Mouse (Mus musculus) macrophage (primary cell): ENCODE data around the gene Ice2. TPM values are rescaled to one million over a fixed set of nuclear protein-coding genes. Genes with fewer than 3 reads are reported as not detected.

Experiments used
- H3K27ac ChIP-seq: fragments of 350-480 bp; formaldehyde crosslinking; 2 replicates; pipeline ENCODE4 v1.9.0; 2021
- H3K36me3 ChIP-seq: fragments of 350-480 bp; formaldehyde crosslinking; 2 replicates; pipeline ENCODE4 v1.9.0; 2021; ENCODE audit errors: inconsistent target
- H3K4me3 ChIP-seq: fragments of 350-480 bp; formaldehyde crosslinking; 2 replicates; pipeline ENCODE4 v1.9.0; 2021; ENCODE audit errors: inconsistent target
- H3K79me2 ChIP-seq: fragments of 350-480 bp; formaldehyde crosslinking; 2 replicates; pipeline ENCODE4 v1.9.0; 2021; ENCODE audit errors: inconsistent target
- WGBS: methylation state at CpG from one replicate; pipeline ENCODE4 v1.1.7; 2026; ENCODE audit warnings: inconsistent platforms; ENCODE audit not compliant: missing documents; 5-methylcytosine and 5-hydroxymethylcytosine counted together
- polyA plus RNA-seq: library from polyadenylated mRNA; stranded (reverse); fragments of 250-400 nt; gene quantifications from 3 replicates; pipeline ENCODE4 v1.2.4, GENCODE M21; 2018; ENCODE audit warnings: inconsistent platforms
- total RNA-seq, 78 experiments: library from RNA; depleted of rRNA; stranded (reverse); fragments of 250-400 nt; gene quantifications; 1 replicate in 9 of 78; 2 replicates in 24 of 78; 3 replicates in 43 of 78; 4 replicates in 2 of 78; pipeline ENCODE4 v1.2.4; 2018; ENCODE audit warnings: inconsistent platforms in 56 of 78

Ice2 gene
- 10 to 100 TPM in 25 of 26 experiments, 1 to 10 TPM in 1; 8.4 to 55.0 (median 30.2) TPM for total RNA-seq (2018; cell fraction: chromatin; rRNA removed)
- 1 to 10 TPM; 1.8 to 7.4 (median 4.9) TPM for total RNA-seq (2018; cell fraction: cytosol; rRNA removed)
- total RNA-seq (2018; cell fraction: nucleus; rRNA removed) = 10 to 100 TPM in 23 of 26 experiments, 1 to 10 TPM in 3; 9.3 to 53.3 (median 18.7) TPM
- polyA plus RNA-seq = 5.1 to 7.0 TPM (median 5.6 TPM) in 3 replicates

DNA sequence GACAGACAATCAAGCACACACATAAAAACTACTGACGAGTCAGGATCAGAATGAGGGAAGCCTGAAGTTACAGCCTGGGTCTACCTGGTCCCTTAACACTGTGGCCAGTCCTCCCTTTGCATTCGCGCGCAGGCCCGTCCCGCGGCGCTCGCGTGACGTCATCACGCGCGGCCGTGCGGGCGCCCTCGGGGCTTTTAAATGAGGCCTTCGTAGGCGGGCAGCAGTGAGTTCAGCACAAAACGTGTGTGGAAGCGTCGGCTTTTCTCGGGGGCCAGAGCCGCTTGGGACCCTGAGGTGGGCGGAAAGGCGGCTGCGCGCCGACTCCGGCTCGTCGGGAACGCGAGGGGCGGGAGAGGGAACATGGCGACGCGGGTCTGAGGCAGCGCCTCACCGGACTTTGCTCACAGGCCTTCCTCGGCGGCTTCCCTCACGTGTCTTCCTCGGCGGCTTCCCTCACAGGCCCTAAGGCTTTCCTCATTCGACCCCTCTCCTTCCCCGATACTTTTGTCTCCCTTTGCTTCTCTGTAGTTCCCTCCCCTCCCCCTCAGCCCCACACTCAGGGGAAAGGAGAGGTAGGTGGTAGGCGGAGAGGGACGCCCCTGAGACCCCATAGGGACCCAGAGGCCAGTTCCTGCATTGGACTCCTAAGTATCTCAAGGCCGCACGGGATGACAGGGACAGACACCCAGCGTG, at the start of gene Ice2:
Gene Ice2, plus strand, starts transcription at position 147 of the 693 bp plus-strand sequence.
- WGBS = 1% methylated on average over 53 of the region's 53 CpGs
- peak within 1 kb of the TSS; percentile 89 for H3K4me3 ChIP-seq

DNA sequence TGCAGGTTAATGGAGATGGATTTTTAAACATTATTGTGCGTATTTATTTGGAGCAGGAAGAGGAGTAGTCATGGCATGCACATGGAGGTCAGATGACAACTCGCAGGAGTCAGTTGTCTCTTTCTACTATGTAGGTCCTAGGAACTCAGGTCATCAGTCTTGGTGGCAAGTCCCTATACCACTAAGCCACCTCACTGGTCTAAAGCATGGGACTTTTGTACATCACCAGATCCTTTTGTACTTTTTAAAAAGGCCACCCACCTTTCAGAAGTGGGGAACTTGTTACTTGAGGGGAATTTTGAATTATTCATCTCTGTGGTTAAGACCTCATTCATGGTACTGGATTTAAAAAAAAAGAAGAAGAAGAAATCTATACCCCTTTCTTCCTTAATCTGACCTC, 48.2 kb upstream of the Ice2 start:
- Histone ChIP-seq H3K4me3 (no peak overlapping the region), H3K36me3 (no peaks in the 10 kb centered on the region), H3K27ac (no peak overlapping the region), H3K79me2 (no peaks in the 10 kb centered on the region)
- 88% methylated on average over 2 of the region's 2 CpGs for WGBS

More for the DNA sequence above, at the start of gene Ice2:
- Histone ChIP-seq H3K79me2 (no peaks in the 10 kb centered on the region), H3K27ac (peak within 1 kb of the TSS; percentile 55), H3K36me3 (no peaks in the 10 kb centered on the region)

- 91% methylated on average over 6 of the region's 6 CpGs for WGBS
- H3K36me3 ChIP-seq = no peaks in the 10 kb centered on the region
- H3K79me2 ChIP-seq = no peaks in the 10 kb centered on the region
- no peak overlapping the region for H3K4me3 ChIP-seq
- no peak overlapping the region for H3K27ac ChIP-seq
These were observed 43.5 kb upstream of the Ice2 start for GRCm38 (mm10) chr9:69354228-69354627.

- H3K4me3 ChIP-seq = no peak overlapping the region
- 57% methylated on average over 3 of the region's 3 CpGs for WGBS
- H3K36me3 ChIP-seq = no peaks in the 10 kb centered on the region
- no peaks in the 10 kb centered on the region for H3K79me2 ChIP-seq
- H3K27ac ChIP-seq = no peak overlapping the region
These were observed 39.9 kb upstream of the Ice2 start for GRCm38 (mm10) chr9:69357834-69358233.

- Histone ChIP-seq H3K79me2 (no peaks in the 10 kb centered on the region), H3K4me3 (no peak overlapping the region), H3K36me3 (no peaks in the 10 kb centered on the region), H3K27ac (no peak overlapping the region)
- 96% methylated on average over 6 of the region's 6 CpGs for WGBS
These were observed 38.9 kb upstream of the Ice2 start for GRCm38 (mm10) chr9:69358797-69359196.

DNA sequence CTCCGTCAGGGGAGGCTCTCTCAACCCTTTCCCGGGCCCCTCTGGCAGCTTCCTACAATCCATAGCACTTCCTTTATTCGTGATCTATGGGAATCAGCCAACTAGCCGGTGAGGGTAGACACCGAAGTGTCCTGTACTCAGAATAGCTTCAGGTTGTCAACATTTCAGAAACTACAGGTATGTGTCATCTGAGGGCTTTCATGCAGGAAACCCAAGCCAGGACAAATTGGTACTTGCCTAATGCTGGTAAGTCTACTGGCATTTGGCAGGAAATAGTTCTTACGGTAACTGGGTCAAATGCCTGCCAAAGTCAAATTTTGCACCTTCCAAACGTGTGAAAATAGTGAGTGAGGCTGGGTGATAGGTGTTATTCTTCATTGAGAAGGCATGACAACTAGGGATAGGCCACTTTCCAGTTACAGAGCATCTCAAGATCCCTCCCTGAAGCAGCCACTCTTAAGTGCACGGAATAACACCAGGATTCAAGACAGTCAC, 35.7 kb upstream of the Ice2 start:
- WGBS = 93% methylated on average over 8 of the region's 8 CpGs
- no peaks in the 10 kb centered on the region for H3K79me2 ChIP-seq
- no peak overlapping the region for H3K27ac ChIP-seq
- H3K36me3 ChIP-seq = peaks cover 4% of the 10 kb centered on the region; the same call in 1 of the 2 replicates
- H3K4me3 ChIP-seq = no peak overlapping the region

- 98% methylated on average over 4 of the region's 4 CpGs for WGBS
These were observed 34.9 kb upstream of the Ice2 start for GRCm38 (mm10) chr9:69362766-69363165.

DNA sequence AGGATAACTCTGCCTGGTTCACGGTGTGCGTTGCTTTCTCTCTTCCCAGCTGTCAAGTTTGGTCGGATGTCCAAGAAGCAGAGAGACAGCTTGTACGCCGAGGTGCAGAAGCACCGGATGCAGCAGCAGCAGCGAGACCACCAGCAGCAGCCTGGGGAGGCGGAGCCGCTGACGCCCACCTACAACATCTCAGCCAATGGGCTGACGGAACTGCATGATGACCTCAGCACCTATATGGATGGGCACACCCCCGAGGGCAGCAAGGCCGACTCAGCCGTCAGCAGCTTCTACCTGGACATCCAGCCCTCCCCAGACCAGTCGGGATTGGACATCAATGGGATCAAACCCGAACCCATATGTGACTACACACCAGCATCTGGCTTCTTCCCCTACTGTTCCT, 33.6 kb upstream of the Ice2 start:
- Histone ChIP-seq H3K27ac (no peak overlapping the region), H3K4me3 (no peak overlapping the region), H3K36me3 (peaks cover 4% of the 10 kb centered on the region; the same call in 1 of the 2 replicates), H3K79me2 (no peaks in the 10 kb centered on the region)
- 95% methylated on average over 16 of the region's 16 CpGs for WGBS

More at GRCm38 (mm10) chr9:69362766-69363165, 34.9 kb upstream of the Ice2 start:
- no peaks in the 10 kb centered on the region for H3K79me2 ChIP-seq
- H3K36me3 ChIP-seq = peaks cover 4% of the 10 kb centered on the region; the same call in 1 of the 2 replicates
- H3K27ac ChIP-seq = no peak overlapping the region
- no peak overlapping the region for H3K4me3 ChIP-seq

- peaks cover 4% of the 10 kb centered on the region; the same call in 1 of the 2 replicates for H3K36me3 ChIP-seq
- whole genome bisulfite sequencing = 60% methylated on average over 4 of the region's 4 CpGs
- H3K4me3 ChIP-seq = no peak overlapping the region
- H3K27ac ChIP-seq = no peak overlapping the region
- H3K79me2 ChIP-seq = no peaks in the 10 kb centered on the region
These were observed 30.7 kb upstream of the Ice2 start for GRCm38 (mm10) chr9:69367055-69367454.

DNA sequence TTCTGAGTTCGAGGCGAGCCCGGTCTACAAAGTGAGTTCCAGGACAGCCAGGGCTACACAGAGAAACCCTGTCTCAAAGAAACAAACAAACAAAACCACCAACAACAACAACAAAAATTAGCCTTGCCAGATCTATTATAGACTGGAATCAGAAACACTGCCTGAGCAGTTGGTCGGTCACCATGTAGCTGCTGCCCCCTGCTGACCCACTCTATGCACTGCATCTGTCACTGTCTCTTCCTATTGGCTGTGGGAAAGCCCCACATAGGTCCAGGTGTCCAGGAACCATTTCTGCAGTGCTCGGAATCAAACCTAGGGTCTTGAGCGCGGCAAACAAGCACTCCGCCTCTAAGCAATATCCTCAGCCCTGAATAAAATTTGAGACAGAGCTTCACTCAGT, 29.6 kb upstream of the Ice2 start:
- Histone ChIP-seq H3K36me3 (peaks cover 4% of the 10 kb centered on the region; the same call in 1 of the 2 replicates), H3K27ac (no peak overlapping the region), H3K79me2 (no peaks in the 10 kb centered on the region), H3K4me3 (no peak overlapping the region)
- 80% methylated on average over 8 of the region's 8 CpGs for WGBS

- no peak overlapping the region for H3K4me3 ChIP-seq
- H3K36me3 ChIP-seq = no peaks in the 10 kb centered on the region
- WGBS = 96% methylated on average over 11 of the region's 11 CpGs
- no peaks in the 10 kb centered on the region for H3K79me2 ChIP-seq
- no peak overlapping the region for H3K27ac ChIP-seq
These were observed 26.5 kb upstream of the Ice2 start for GRCm38 (mm10) chr9:69371046-69371724.

GRCm38 (mm10) chr9:69372871-69373270, 24.8 kb upstream of the Ice2 start:
- Histone ChIP-seq H3K79me2 (no peaks in the 10 kb centered on the region), H3K36me3 (no peaks in the 10 kb centered on the region), H3K4me3 (no peak overlapping the region), H3K27ac (no peak overlapping the region)
- WGBS = 79% methylated on average over 4 of the region's 4 CpGs

DNA sequence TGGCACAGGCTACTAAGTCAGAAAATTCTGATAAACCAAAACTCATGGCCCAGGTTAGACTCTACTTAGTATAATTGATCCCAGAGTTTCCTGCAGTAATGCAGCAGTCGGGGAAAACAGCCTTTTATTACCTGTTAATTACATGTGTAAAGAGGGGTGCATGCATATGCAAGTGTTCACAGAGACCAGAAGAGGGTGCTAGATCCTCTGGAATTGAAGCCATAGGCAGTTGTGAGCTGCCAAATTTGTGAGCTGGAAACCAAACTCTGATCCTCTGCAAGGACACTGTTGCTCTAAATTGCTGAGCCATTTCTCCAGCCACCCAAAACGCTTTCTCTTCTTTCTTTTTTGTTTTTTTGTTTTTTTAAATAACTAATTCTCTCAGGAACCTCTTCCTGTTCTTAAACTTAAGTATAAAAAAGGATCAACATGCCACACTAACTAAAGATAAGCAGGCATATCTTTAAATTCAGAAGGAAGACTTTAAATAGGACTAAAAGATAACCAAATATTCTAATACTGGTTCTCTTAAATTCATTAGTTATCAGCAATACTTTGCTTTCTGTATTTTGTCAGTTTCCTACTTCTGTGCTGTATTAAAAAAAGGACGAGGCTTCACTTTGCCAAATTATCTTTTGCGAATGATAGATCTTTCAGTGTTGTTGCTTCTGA, 20.6 kb upstream of the Ice2 start:
- no peaks in the 10 kb centered on the region for H3K36me3 ChIP-seq
- no peak overlapping the region for H3K27ac ChIP-seq
- 89% methylated on average over 4 of the region's 4 CpGs for WGBS
- no peak overlapping the region for H3K4me3 ChIP-seq
- H3K79me2 ChIP-seq = no peaks in the 10 kb centered on the region

GRCm38 (mm10) chr9:69377654-69378045, 20.1 kb upstream of the Ice2 start:
- H3K27ac ChIP-seq = no peak overlapping the region

More at GRCm38 (mm10) chr9:69377654-69378045, 20.1 kb upstream of the Ice2 start:
- Histone ChIP-seq H3K36me3 (no peaks in the 10 kb centered on the region), H3K4me3 (no peak overlapping the region), H3K79me2 (no peaks in the 10 kb centered on the region)
- 89% methylated on average over 3 of the region's 3 CpGs for whole genome bisulfite sequencing
